Mouse (Mus musculus) stomach, embryonic 15.5 days (tissue): Measurements from ENCODE around the gene 1700125H20Rik. TPM values are rescaled to one million over a fixed set of nuclear protein-coding genes. Genes with fewer than 3 reads are reported as not detected.

Experiments
- ATAC-seq: fragments of 200-750 bp; cut with Nextera tagmentation; 2 replicates; pipeline ENCODE4 v1.8.0; 2017; ENCODE audit warnings: low read depth, moderate number of reproducible peaks, moderate TSS enrichment; ENCODE audit not compliant: insufficient read depth, low FRiP score
- H3K27ac ChIP-seq: fragments of 300-500 bp; sonication (generic); 2 replicates; pipeline ENCODE4 v1.5.1; 2015; ENCODE audit warnings: mild to moderate bottlenecking, inconsistent platforms
- H3K27me3 ChIP-seq: fragments of 300-500 bp; sonication (generic); replicated peaks from 2 replicates; pipeline ENCODE4 v1.6.1; 2015; ENCODE audit warnings: inconsistent platforms
- H3K36me3 ChIP-seq: fragments of 300-500 bp; sonication (generic); 2 replicates; pipeline ENCODE4 v1.6.1; 2015; ENCODE audit warnings: inconsistent platforms
- H3K4me1 ChIP-seq: fragments of 300-500 bp; sonication (generic); 2 replicates; pipeline ENCODE4 v1.6.1; 2015; ENCODE audit warnings: inconsistent platforms
- H3K4me2 ChIP-seq: fragments of 300-500 bp; sonication (generic); 2 replicates; pipeline ENCODE4 v1.6.1; 2015; ENCODE audit warnings: mild to moderate bottlenecking, inconsistent platforms
- H3K4me3 ChIP-seq: fragments of 300-500 bp; sonication (generic); replicated peaks from 2 replicates; pipeline ENCODE4 v1.5.1; 2015; ENCODE audit warnings: inconsistent platforms
- H3K9ac ChIP-seq: fragments of 300-500 bp; sonication (generic); 2 replicates; pipeline ENCODE4 v1.6.1; 2015; ENCODE audit warnings: inconsistent platforms
- H3K9me3 ChIP-seq: fragments of 300-500 bp; sonication (generic); 2 replicates; pipeline ENCODE4 v1.6.1; 2016; ENCODE audit warnings: inconsistent platforms
- WGBS: fragments of 180-500 bp; shearing (Covaris S2); methylation state at CpG from one replicate; pipeline ENCODE4 v1.1.7; 2015; 5-methylcytosine and 5-hydroxymethylcytosine counted together
- polyA plus RNA-seq: library from polyadenylated mRNA; unstranded; fragments of >200 nt; fragmentation: Nextera tagmentation; extraction: Ambion mirVana; gene quantifications from 2 replicates; pipeline ENCODE4 v1.2.1, GENCODE M21; 2015

1700125H20Rik gene
- polyA plus RNA-seq, 1 experiment from 2014 or later: not detected

DNA sequence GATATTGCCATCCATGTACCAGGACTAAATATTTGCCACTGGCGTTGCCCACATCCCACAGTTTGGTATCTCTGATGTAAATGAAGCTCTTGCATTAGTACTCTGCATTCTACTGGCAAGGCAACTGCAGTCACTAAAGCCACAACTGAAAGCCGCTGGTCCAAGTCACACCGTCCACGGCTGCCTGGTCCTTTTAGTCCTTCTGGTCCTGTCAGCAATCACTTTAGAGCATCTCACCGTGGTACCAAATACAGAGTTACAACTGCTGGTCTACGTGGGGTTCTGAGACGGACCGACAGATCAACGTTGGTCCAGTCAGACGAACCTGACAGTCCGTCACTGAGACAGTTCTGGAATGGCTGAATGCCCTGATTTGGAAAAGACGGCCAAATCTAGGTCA, 20.5 kb downstream of the 1700125H20Rik start:
- Histone ChIP-seq H3K4me1 (no peaks in the 10 kb centered on the region), H3K4me3 (no peak overlapping the region), H3K27me3 (no peaks in the 10 kb centered on the region), H3K4me2 (no peak overlapping the region), H3K9ac (no peak overlapping the region), H3K36me3 (peaks cover 37% of the 10 kb centered on the region), H3K9me3 (no peaks in the 10 kb centered on the region), H3K27ac (no peak overlapping the region)
- ATAC-seq: no peak
- WGBS: 93% methylated on average over 12 of the region's 12 CpGs

- no peaks in the 10 kb centered on the region for H3K27me3 ChIP-seq
- no peak overlapping the region for H3K27ac ChIP-seq
- H3K4me1 ChIP-seq: no peaks in the 10 kb centered on the region
- no peak overlapping the region for H3K9ac ChIP-seq
- H3K9me3 ChIP-seq: no peaks in the 10 kb centered on the region
- H3K4me2 ChIP-seq: no peak overlapping the region
- 91% methylated on average over 11 of the region's 11 CpGs for WGBS
- no peak for ATAC-seq
- H3K36me3 ChIP-seq: peaks cover 53% of the 10 kb centered on the region
- no peak overlapping the region for H3K4me3 ChIP-seq
Observed at GRCm38 (mm10) chr11:85194206-85194605, 24.0 kb downstream of the 1700125H20Rik start.

DNA sequence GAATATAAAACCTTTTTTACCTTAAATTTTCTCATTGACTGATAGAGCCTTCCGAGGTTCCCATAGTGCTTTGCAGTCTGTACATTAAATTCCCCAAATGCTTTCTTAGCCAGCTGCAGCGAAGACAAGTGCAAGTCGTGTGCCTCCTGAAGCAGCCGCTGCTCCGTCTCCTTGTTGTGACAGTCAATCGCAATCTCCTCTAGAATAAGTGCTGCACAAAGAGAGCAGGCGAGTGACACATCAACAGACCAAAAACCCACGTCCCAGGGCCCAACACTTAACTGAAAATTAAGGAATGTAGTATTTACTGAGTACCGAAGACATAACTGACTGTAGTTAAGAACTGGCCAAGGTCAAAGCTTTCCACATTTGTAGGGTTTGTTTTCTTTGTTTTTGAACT, 25.8 kb downstream of the 1700125H20Rik start:
- no peaks in the 10 kb centered on the region for H3K4me1 ChIP-seq
- no peaks in the 10 kb centered on the region for H3K27me3 ChIP-seq
- H3K4me3 ChIP-seq: no peak overlapping the region
- H3K9ac ChIP-seq: no peak overlapping the region
- WGBS: 87% methylated on average over 9 of the region's 9 CpGs
- no peak overlapping the region for H3K4me2 ChIP-seq
- peaks cover 56% of the 10 kb centered on the region for H3K36me3 ChIP-seq
- no peaks in the 10 kb centered on the region for H3K9me3 ChIP-seq
- no peak overlapping the region for H3K27ac ChIP-seq
- ATAC-seq: no peak

DNA sequence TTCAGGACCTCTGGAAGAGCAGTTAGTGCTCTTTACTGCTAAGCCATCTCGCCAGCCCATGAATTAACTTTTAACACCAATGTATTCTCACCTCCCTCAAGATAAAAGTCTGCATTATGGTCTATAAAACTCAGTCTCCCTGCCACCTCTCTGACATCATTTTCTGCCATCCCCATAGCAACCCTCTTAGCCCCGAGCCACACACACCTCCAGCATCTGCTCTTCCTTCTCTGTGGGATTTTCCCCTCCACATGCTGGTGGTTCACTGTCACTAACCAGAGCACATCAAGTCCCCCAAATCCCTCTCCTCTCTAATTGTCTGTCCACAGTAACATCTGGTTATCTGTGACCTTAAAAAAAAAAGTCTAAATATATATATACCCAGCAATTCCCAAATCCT, 28.7 kb downstream of the 1700125H20Rik start:
- Histone ChIP-seq H3K4me3 (no peak overlapping the region), H3K27ac (no peak overlapping the region), H3K36me3 (peaks cover 46% of the 10 kb centered on the region), H3K9me3 (no peaks in the 10 kb centered on the region), H3K9ac (no peak overlapping the region), H3K27me3 (no peaks in the 10 kb centered on the region), H3K4me1 (no peaks in the 10 kb centered on the region), H3K4me2 (no peak overlapping the region)
- no peak for ATAC-seq
- 76% methylated on average over 2 of the region's 2 CpGs for WGBS

- no peak for ATAC-seq
- Histone ChIP-seq H3K4me2 (no peak overlapping the region), H3K9ac (no peak overlapping the region), H3K36me3 (peaks cover 24% of the 10 kb centered on the region), H3K4me1 (no peaks in the 10 kb centered on the region), H3K27ac (no peak overlapping the region), H3K27me3 (no peaks in the 10 kb centered on the region), H3K4me3 (no peak overlapping the region), H3K9me3 (no peaks in the 10 kb centered on the region)
Observed at GRCm38 (mm10) chr11:85206231-85206630, 36.0 kb downstream of the 1700125H20Rik start.

- WGBS: 85% methylated on average over 2 of the region's 2 CpGs
- H3K9ac ChIP-seq: no peak overlapping the region
- H3K36me3 ChIP-seq: peaks cover 22% of the 10 kb centered on the region
Observed at GRCm38 (mm10) chr11:85211151-85211550, 40.9 kb downstream of the 1700125H20Rik start.

GRCm38 (mm10) chr11:85213215-85213614, 43.0 kb downstream of the 1700125H20Rik start:
- ATAC-seq: no peak
- H3K36me3 ChIP-seq: peaks cover 15% of the 10 kb centered on the region; the same call in 1 of the 2 replicates
- no peaks in the 10 kb centered on the region for H3K4me1 ChIP-seq
- H3K4me3 ChIP-seq: no peak overlapping the region
- 85% methylated on average over 2 of the region's 2 CpGs for WGBS
- H3K9me3 ChIP-seq: no peaks in the 10 kb centered on the region
- no peaks in the 10 kb centered on the region for H3K27me3 ChIP-seq
- no peak overlapping the region for H3K4me2 ChIP-seq
- H3K9ac ChIP-seq: no peak overlapping the region
- no peak overlapping the region for H3K27ac ChIP-seq

More at GRCm38 (mm10) chr11:85211151-85211550, 40.9 kb downstream of the 1700125H20Rik start:
- H3K27me3 ChIP-seq: no peaks in the 10 kb centered on the region
- no peak overlapping the region for H3K27ac ChIP-seq
- H3K4me3 ChIP-seq: no peak overlapping the region
- H3K4me1 ChIP-seq: no peaks in the 10 kb centered on the region
- H3K9me3 ChIP-seq: no peaks in the 10 kb centered on the region
- no peak for ATAC-seq
- H3K4me2 ChIP-seq: no peak overlapping the region

GRCm38 (mm10) chr11:85214679-85215078, 44.5 kb downstream of the 1700125H20Rik start:
- Histone ChIP-seq H3K27me3 (no peaks in the 10 kb centered on the region), H3K27ac (no peak overlapping the region), H3K4me1 (no peaks in the 10 kb centered on the region), H3K4me2 (no peak overlapping the region), H3K9me3 (no peaks in the 10 kb centered on the region), H3K36me3 (peaks cover 14% of the 10 kb centered on the region; the same call in 1 of the 2 replicates), H3K4me3 (no peak overlapping the region), H3K9ac (no peak overlapping the region)
- no peak for ATAC-seq
- WGBS: 85% methylated on average over 3 of the region's 3 CpGs

DNA sequence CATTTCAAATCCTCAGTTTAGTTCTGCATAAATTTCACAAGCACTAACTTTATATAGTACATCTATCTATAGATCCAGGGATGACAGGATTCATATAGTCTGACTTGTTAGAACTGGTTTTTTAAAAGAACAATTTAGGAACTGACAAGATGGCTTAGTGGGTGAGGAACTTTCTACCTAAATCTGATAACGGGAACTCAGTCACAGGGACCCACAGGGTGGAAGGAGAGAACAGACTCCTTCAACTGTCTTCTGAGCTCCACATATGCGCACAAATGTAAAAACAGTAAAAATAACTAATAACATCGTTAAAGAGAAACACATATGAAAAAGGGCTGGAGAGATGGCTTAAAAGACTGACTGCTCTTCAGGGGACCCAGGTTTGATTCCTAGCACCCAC, 48.8 kb downstream of the 1700125H20Rik start:
- ATAC-seq: no peak
- H3K4me2 ChIP-seq: no peak overlapping the region
- no peaks in the 10 kb centered on the region for H3K27me3 ChIP-seq
- H3K4me3 ChIP-seq: no peak overlapping the region
- H3K27ac ChIP-seq: no peak overlapping the region
- H3K9me3 ChIP-seq: no peaks in the 10 kb centered on the region
- no peaks in the 10 kb centered on the region for H3K4me1 ChIP-seq
- H3K36me3 ChIP-seq: 0 out of 2 replicates have a peak, but pooled peaks cover 3% of the 10 kb centered on the region
- no peak overlapping the region for H3K9ac ChIP-seq
- WGBS: 91% methylated on average over 3 of the region's 3 CpGs

DNA sequence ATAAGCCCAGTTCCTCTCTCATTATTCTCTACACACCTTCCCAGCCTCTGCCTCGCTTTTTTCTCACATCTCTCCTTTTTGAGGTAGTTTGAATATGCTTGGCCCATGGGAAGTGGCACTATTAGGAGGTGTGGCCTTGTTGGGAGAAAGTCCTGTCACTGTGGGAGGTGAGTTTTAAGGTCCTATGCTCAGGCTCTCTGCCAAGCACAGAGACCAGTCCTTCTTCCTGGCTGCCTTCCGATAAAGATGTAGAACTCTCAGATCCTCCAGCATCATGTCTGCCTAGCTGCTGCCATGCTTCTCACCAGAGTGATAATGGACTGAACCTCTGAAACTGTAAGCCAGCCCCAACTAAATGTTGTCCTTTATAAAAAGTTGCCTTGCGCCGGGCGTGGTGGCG, 52.4 kb downstream of the 1700125H20Rik start:
- H3K9me3 ChIP-seq: no peaks in the 10 kb centered on the region
- 95% methylated on average over 6 of the region's 6 CpGs for WGBS
- ATAC-seq: no peak

DNA sequence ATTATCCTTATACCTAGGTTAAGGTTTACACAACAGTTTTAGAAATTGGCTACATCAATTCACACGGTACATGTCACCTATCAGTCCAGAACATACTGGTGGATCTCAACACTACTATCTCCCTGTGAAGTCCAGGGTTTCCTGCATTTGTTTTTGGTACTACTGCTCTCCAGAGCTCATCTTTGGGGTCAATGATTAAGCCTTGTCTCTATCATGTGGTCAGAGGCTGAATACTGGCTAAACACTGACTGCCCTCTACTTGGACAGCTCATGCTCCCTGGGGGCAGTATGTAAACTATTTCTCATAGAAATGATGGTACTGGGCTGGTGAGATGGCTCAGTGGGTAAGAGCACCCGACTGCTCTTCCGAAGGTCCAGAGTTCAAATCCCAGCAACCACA, 53.0 kb downstream of the 1700125H20Rik start:
- 98% methylated on average over 3 of the region's 3 CpGs for WGBS
- no peak overlapping the region for H3K4me2 ChIP-seq
- H3K9me3 ChIP-seq: no peaks in the 10 kb centered on the region

More for the DNA sequence above, 52.4 kb downstream of the 1700125H20Rik start:
- Histone ChIP-seq H3K4me2 (no peak overlapping the region), H3K27me3 (no peaks in the 10 kb centered on the region), H3K4me3 (no peak overlapping the region), H3K4me1 (no peaks in the 10 kb centered on the region), H3K27ac (no peak overlapping the region), H3K36me3 (0 out of 2 replicates have a peak, but pooled peaks cover 4% of the 10 kb centered on the region), H3K9ac (no peak overlapping the region)

More for the DNA sequence above, 53.0 kb downstream of the 1700125H20Rik start:
- ATAC-seq: no peak
- no peak overlapping the region for H3K4me3 ChIP-seq
- no peaks in the 10 kb centered on the region for H3K27me3 ChIP-seq
- H3K4me1 ChIP-seq: no peaks in the 10 kb centered on the region
- 0 out of 2 replicates have a peak, but pooled peaks cover 4% of the 10 kb centered on the region for H3K36me3 ChIP-seq
- no peak overlapping the region for H3K9ac ChIP-seq
- H3K27ac ChIP-seq: no peak overlapping the region
